Mouse (Mus musculus) mouse trophoblast stem cell (cell line): ENCODE measurements around the gene C2.
"Not testable (repeated sequence)": the region's sequence is repeated elsewhere in the genome, so short reads cannot be mapped to it uniquely, and the experiment has no call there.

Source experiments
- in situ Hi-C, 2 experiments: fragments of 300-500 bp; cut with MseI, MboI; formaldehyde crosslinking; loops; 2 replicates in 1 of 2; 3 replicates in 1 of 2; pipeline ENCODE4 v1.15.1; 2025

Gene C2

DNA sequence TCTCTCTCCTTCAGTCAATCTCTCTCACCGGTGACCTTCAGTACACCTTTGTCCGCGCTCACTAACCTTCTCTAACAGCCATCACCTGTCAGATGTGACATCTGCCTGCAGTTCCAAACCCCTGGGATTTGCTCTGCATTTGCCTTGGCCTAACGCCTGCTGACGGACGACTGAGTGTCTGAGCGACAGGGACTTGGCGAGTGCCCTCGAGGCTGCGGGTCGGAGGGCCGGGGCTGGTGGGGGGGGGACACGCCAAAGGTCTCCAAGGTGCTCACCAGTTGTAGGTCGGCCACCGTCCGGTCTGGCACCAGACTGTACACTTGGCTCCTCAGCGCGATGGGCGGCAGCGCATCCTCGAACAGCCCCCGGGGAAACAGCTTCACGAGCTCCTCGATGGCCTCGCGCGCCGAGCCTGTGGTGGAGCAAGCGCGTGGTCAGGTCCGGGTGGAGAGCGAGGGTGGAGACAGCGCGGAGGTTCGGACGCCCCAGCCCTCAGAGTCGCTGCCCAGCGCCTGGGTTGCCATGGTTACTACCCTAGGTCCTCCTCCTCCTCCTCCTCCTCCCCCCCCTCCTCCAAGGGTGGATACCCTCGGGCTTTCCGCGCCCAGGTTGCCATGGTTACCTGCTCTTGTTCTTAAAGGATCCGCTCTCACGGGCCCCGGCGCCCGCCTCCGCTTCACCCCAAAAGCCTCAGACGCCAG is 61.8 kb downstream of the C2 start:
- in situ Hi-C loops = no loop called here

DNA sequence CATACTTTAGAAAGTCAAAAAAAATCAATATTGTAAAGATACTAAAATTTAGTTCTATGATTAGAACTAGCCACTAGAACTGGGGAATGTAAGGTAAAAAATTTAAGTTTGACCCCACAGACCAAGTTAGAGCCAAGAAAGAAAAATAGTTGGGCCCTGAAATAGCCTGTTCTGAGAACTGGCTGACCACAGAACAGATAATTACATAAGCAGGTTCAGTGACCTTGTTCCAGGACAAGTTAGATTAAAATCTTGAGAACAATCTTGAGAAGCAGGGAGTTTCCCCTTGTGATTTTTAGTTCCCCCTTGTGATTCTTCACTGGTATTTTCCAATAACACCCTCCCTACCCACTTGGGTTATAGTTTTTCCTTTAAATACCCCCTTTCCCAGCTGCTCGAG is 67.3 kb downstream of the C2 start:
- in situ Hi-C loops = not testable (repeated sequence)

DNA sequence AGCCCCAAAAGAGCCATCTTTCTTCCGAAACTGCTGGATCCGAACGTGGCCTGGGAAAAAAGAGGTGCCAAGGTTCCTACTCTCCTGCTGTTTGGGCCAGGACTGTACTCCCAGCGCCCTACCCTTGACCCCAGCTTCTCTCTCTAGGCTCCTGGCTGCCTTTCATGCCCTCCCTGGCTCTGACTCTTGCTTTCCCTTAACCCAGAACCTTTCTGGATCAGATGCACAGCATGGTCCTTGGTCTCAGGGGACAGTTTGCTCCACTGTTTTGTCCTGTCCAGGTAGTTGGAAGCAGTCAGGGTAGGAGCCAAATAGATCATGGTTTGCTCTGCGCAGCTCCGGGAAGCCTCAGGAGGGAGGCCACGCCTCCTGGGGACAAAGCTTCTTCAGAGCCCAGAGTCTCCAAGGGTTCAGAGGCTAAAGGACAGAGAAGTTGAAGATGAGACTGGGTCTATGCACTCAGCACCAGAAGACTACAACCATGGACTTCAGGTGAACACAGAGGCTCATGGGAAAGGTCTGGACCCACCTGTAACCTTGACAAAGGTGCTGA is 83.2 kb downstream of the C2 start:
- in situ Hi-C loops = no loop called here

DNA sequence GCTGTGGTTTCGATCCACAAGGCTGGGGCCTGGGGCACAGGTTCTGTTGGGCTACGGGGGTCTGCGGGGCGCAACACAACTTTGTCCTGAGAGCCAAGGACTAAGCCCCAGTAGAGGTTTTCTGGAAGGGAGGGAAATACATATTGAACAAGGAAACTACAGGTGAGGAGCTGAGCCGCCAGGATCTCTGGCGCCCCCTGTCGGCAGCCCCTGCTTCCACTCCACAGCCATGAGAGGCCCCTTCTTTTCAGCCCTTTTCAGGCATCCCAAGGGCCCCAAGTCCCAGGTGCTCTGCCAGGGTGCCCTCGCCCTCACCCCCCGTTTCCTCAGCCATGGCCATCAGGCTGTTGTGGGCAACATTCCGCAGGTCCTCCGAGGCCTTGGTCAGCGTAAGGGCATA is 84.3 kb downstream of the C2 start:
- in situ Hi-C loops = not testable (repeated sequence)
